Mouse (Mus musculus): ENCODE measurements around the gene Tmem217. TPM values are rescaled to one million over a fixed set of nuclear protein-coding genes. Genes with fewer than 3 reads are reported as not detected.

Gene Tmem217
- polyA plus RNA-seq, 1 experiment, result 396 TPM

DNA sequence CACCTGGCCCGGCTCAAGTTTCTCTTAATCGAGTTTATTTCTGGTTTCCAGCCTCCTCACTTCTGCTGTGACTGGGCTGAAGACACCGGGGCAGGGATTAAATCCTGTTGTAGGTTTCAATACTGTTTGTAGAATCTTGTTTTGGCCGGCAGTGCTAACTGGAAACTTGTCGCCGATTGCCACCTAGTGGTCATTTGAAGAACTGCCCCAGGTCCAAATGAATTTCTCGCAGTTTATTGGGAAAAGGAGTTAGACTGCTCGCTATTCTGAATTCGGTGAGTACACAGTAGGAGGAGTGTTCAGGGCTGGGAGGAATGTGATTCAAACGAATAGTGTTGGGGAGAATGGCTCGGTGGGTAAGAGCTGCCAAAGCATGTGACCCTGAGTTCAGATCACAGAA lies 37.8 kb downstream of the Tmem217 start:
- Histone ChIP-seq H3K4me1 (ENCODE audit: control insufficient read depth, insufficient read depth, low read length) (peaks cover 7% of the 10 kb centered on the region), H3K27me3 (ENCODE audit: control insufficient read depth, insufficient read depth, low read length) (no peaks in the 10 kb centered on the region), H3K27ac (ENCODE audit: control insufficient read depth, insufficient read depth, low read depth, low read length) (no peak overlapping the region), H3K36me3 (ENCODE audit: control insufficient read depth, insufficient read depth, low read length) (no peaks in the 10 kb centered on the region), H3K4me3 (ENCODE audit: control insufficient read depth, low read depth, low read length) (no peak overlapping the region)
- no peak for TF ChIP-seq POLR2A (IDR thresholded peaks at IDR 0.05; ENCODE audit: control insufficient read depth, low read depth, low read length)
- TF ChIP-seq CTCF (IDR thresholded peaks at IDR 0.05; ENCODE audit: control insufficient read depth, insufficient read depth, insufficient replicate concordance, low read depth, low read length), result peak; percentile 31; the same call in 1 of the 2 replicates

GRCm38 (mm10) chr17:29513044-29513730 lies 39.0 kb downstream of the Tmem217 start:
- Histone ChIP-seq H3K4me3 (ENCODE audit: control insufficient read depth, low read depth, low read length) (no peak overlapping the region), H3K36me3 (ENCODE audit: control insufficient read depth, insufficient read depth, low read length) (no peaks in the 10 kb centered on the region), H3K4me1 (ENCODE audit: control insufficient read depth, insufficient read depth, low read length) (peaks cover 4% of the 10 kb centered on the region), H3K27me3 (ENCODE audit: control insufficient read depth, insufficient read depth, low read length) (no peaks in the 10 kb centered on the region), H3K27ac (ENCODE audit: control insufficient read depth, insufficient read depth, low read depth, low read length) (no peak overlapping the region)
- peak; percentile 50; the same call in 1 of the 2 replicates for TF ChIP-seq CTCF (IDR thresholded peaks at IDR 0.05; ENCODE audit: control insufficient read depth, insufficient read depth, insufficient replicate concordance, low read depth, low read length)
- TF ChIP-seq POLR2A (IDR thresholded peaks at IDR 0.05; ENCODE audit: control insufficient read depth, low read depth, low read length), result no peak

GRCm38 (mm10) chr17:29510691-29511090 lies 41.5 kb downstream of the Tmem217 start:
- no peak overlapping the region for H3K27ac ChIP-seq (ENCODE audit: control insufficient read depth, insufficient read depth, low read depth, low read length)
- no peaks in the 10 kb centered on the region for H3K36me3 ChIP-seq (ENCODE audit: control insufficient read depth, insufficient read depth, low read length)
- no peak for TF ChIP-seq POLR2A (IDR thresholded peaks at IDR 0.05; ENCODE audit: control insufficient read depth, low read depth, low read length)
- no peak for TF ChIP-seq CTCF (IDR thresholded peaks at IDR 0.05; ENCODE audit: control insufficient read depth, insufficient read depth, insufficient replicate concordance, low read depth, low read length)
- peaks cover 4% of the 10 kb centered on the region for H3K4me1 ChIP-seq (ENCODE audit: control insufficient read depth, insufficient read depth, low read length)
- no peak overlapping the region for H3K4me3 ChIP-seq (ENCODE audit: control insufficient read depth, low read depth, low read length)
- H3K27me3 ChIP-seq (ENCODE audit: control insufficient read depth, insufficient read depth, low read length), result no peaks in the 10 kb centered on the region

GRCm38 (mm10) chr17:29508927-29509608 lies 43.1 kb downstream of the Tmem217 start:
- H3K27me3 ChIP-seq (ENCODE audit: control insufficient read depth, insufficient read depth, low read length), result no peaks in the 10 kb centered on the region
- H3K4me1 ChIP-seq (ENCODE audit: control insufficient read depth, insufficient read depth, low read length), result peaks cover under 1% of the 10 kb centered on the region
- TF ChIP-seq CTCF (IDR thresholded peaks at IDR 0.05; ENCODE audit: control insufficient read depth, insufficient read depth, insufficient replicate concordance, low read depth, low read length), result no peak
- TF ChIP-seq POLR2A (IDR thresholded peaks at IDR 0.05; ENCODE audit: control insufficient read depth, low read depth, low read length), result no peak
- H3K4me3 ChIP-seq (ENCODE audit: control insufficient read depth, low read depth, low read length), result no peak overlapping the region
- H3K36me3 ChIP-seq (ENCODE audit: control insufficient read depth, insufficient read depth, low read length), result no peaks in the 10 kb centered on the region
- no peak overlapping the region for H3K27ac ChIP-seq (ENCODE audit: control insufficient read depth, insufficient read depth, low read depth, low read length)

DNA sequence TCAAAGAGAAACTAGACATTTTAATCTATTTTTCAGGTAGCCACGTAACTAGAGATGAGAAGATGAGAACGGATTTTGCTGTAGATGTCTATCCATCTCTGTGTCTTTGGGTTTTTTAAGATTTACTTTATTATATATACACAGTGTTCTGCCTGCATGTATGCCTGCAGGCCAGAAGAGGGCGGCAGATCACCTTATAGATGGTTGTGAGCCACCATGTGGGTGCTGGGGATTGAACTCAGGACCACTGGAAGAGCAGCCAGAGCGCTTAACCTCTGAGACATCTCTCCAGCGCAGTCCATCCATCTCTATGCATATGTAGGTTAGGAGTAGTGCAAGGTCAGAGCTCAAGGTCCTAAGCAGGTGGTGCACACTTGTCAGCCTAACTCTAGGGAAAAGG lies 48.5 kb downstream of the Tmem217 start:
- no peak for TF ChIP-seq POLR2A (IDR thresholded peaks at IDR 0.05; ENCODE audit: control insufficient read depth, low read depth, low read length)
- TF ChIP-seq CTCF (IDR thresholded peaks at IDR 0.05; ENCODE audit: control insufficient read depth, insufficient read depth, insufficient replicate concordance, low read depth, low read length), result no peak
- no peak overlapping the region for H3K27ac ChIP-seq (ENCODE audit: control insufficient read depth, insufficient read depth, low read depth, low read length)
- no peaks in the 10 kb centered on the region for H3K27me3 ChIP-seq (ENCODE audit: control insufficient read depth, insufficient read depth, low read length)
- H3K4me3 ChIP-seq (ENCODE audit: control insufficient read depth, low read depth, low read length), result no peak overlapping the region
- no peaks in the 10 kb centered on the region for H3K36me3 ChIP-seq (ENCODE audit: control insufficient read depth, insufficient read depth, low read length)
- H3K4me1 ChIP-seq (ENCODE audit: control insufficient read depth, insufficient read depth, low read length), result peaks cover 3% of the 10 kb centered on the region; the same call in 1 of the 2 replicates

DNA sequence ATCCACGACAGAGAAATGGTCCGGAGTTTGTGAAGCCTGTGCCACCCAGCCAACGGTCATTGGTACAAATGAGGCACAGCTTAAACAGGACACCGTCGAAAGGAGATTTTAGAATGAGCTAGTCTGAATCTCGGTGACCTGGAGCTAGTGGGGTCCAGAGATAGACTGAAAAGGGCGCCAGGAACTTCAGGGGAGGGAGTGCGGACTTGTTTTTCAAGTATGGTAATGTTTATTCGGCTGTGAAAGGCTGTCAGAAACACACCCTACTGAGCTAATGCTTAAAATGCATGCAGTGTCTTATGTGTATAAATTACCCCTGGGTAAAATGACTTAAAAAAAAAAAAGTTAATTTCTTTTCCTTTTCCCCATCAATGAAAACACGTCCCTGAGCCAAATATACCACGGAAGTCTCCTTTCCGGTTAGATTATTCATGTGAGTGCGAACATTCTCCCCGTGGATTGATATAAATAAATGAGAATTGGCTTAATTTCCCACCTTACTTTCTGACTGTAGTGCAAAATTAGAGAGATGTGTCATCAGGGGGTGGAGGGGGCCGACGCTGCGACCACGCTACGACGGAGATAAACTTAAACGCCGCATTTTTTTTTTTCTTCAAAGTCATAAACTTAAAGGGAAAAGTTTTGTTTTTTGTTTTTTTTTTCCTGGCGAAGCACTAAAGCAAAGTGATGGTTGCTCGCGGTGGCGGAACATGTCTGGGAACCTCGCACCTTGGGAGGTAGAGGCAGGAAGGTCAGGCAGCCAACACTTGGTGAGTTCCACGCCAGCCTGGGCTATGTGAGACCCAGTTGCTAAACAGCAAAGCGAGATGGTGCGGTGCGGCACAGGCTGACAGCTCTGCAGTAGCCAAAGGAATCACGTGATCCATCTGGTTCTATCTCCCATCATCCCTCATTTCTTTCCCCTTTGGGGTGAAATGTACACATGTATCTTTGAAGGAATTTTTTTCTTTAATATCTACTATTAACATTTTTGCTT lies 49.2 kb downstream of the Tmem217 start:
- TF ChIP-seq CTCF (IDR thresholded peaks at IDR 0.05; ENCODE audit: control insufficient read depth, insufficient read depth, insufficient replicate concordance, low read depth, low read length), result no peak
- no peak for TF ChIP-seq POLR2A (IDR thresholded peaks at IDR 0.05; ENCODE audit: control insufficient read depth, low read depth, low read length)
- Histone ChIP-seq H3K4me1 (ENCODE audit: control insufficient read depth, insufficient read depth, low read length) (peaks cover 3% of the 10 kb centered on the region; the same call in 1 of the 2 replicates), H3K27ac (ENCODE audit: control insufficient read depth, insufficient read depth, low read depth, low read length) (no peak overlapping the region), H3K36me3 (ENCODE audit: control insufficient read depth, insufficient read depth, low read length) (no peaks in the 10 kb centered on the region), H3K27me3 (ENCODE audit: control insufficient read depth, insufficient read depth, low read length) (no peaks in the 10 kb centered on the region), H3K4me3 (ENCODE audit: control insufficient read depth, low read depth, low read length) (peak overlapping the region; percentile 2; the same call in 1 of the 2 replicates)

Data from testis, adult 2 months (tissue).